Mouse (Mus musculus) brain, embryonic 18.5 days (tissue): ENCODE measurements around the gene Lrrk2.
"Not testable (repeated sequence)": the region's sequence is repeated elsewhere in the genome, so short reads cannot be mapped to it uniquely, and the experiment has no call there.

Source experiments
- DNase-seq: peaks from one replicate; pipeline ENCODE4 v3.0.0-alpha.2; 2012; ENCODE audit warnings: low read depth, low spot score

Gene Lrrk2

GRCm38 (mm10) chr15:91835319-91835718, 162.3 kb downstream of the Lrrk2 start:
- DNase-seq: no peak

GRCm38 (mm10) chr15:91837965-91838364, 165.0 kb downstream of the Lrrk2 start, which contains the start of gene Smgc:
Smgc (plus strand) TSS chr15:91838265.
- no peak for DNase-seq

- not testable (repeated sequence) for DNase-seq
Measured at GRCm38 (mm10) chr15:91864130-91864529, 191.2 kb downstream of the Lrrk2 start.
